Mouse (Mus musculus) heart, postnatal 0 days (tissue): ENCODE data around the gene Mindy4.

Experiments
- CTCF ChIP-seq: IDR thresholded peaks from 2 replicates; pipeline ENCODE4 v1.5.1; 2016; ENCODE audit warnings: antibody characterized with exemption, control low read depth, low read depth
- EP300 ChIP-seq: IDR thresholded peaks from 2 replicates; pipeline ENCODE4 v1.6.1; 2016; ENCODE audit warnings: antibody characterized with exemption, low read depth

DNA sequence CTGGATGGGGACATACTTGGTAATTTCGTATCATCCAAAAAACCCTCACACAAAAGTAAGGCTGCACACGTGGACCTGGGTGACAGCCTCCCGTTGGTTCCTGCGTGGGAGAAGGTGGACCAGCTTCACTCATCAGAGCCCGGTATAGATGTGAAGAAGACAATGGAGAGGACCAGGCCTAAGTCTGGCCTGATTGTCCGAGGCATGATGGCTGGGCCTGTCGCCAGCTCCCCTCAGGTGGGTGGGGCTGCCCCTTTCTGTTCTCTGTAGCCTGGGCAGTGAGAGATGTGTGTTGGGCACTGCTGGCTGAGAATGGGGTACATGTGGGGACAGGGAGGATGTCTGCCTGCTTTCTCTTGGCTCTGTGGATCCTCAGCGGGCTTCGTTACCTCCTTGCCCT lies 15.0 kb downstream of the Mindy4 start:
- no peak for TF ChIP-seq CTCF
- TF ChIP-seq EP300, result no peak
